Mouse (Mus musculus) embryo, embryonic 10 days (tissue): ENCODE results near the gene Gsk3a.
A peak's percentile ranks its signal among the peaks of the same experiment; 100 is the strongest.

ENCODE experiments used
- DNase-seq: peaks from one replicate; pipeline ENCODE4 v3.0.0-alpha.2; 2015; ENCODE audit warnings: low spot score

Gene Gsk3a

GRCm38 (mm10) chr7:25187662-25188650, 49.7 kb downstream of the Gsk3a start:
- peak; percentile 98 for DNase-seq

GRCm38 (mm10) chr7:25184091-25184490, 53.6 kb downstream of the Gsk3a start:
- no peak for DNase-seq

- peak; percentile 31 for DNase-seq
Measured at GRCm38 (mm10) chr7:25181814-25182213, 55.8 kb downstream of the Gsk3a start.

GRCm38 (mm10) chr7:25181331-25181790, 56.3 kb downstream of the Gsk3a start:
- DNase-seq = peak; percentile 82

GRCm38 (mm10) chr7:25180512-25180911, 57.1 kb downstream of the Gsk3a start:
- DNase-seq = no peak

GRCm38 (mm10) chr7:25179606-25180161, 58.0 kb downstream of the Gsk3a start, which contains the start of gene Pou2f2:
TSS of gene Pou2f2 (minus strand) at chr7:25179726.
- DNase-seq = peak; percentile 88

- peak; percentile 42 for DNase-seq
Measured at GRCm38 (mm10) chr7:25178787-25179605, 58.7 kb downstream of the Gsk3a start.

GRCm38 (mm10) chr7:25178317-25178716, 59.3 kb downstream of the Gsk3a start:
- no peak for DNase-seq
